Mouse (Mus musculus) liver, adult 2 months (tissue): ENCODE measurements around the gene Mrps5. TPM values are rescaled to one million over a fixed set of nuclear protein-coding genes. Genes with fewer than 3 reads are reported as not detected.
A peak's percentile ranks its signal among the peaks of the same experiment; 100 is the strongest.

ENCODE experiments used
- DNase-seq: peaks from one replicate; pipeline ENCODE4 v3.0.0-alpha.2; 2011; ENCODE audit warnings: low read depth, low spot score; ENCODE audit errors: extremely low read depth
- H3K27ac ChIP-seq: fragments of 200-500 bp; replicated peaks from 2 replicates; pipeline ENCODE4 v1.5.1; 2012; ENCODE audit warnings: low read depth, mild to moderate bottlenecking, control low read depth, inconsistent platforms, low read length; ENCODE audit not compliant: insufficient read depth
- H3K27me3 ChIP-seq: fragments of 200-500 bp; 2 replicates; pipeline ENCODE4 v1.6.1; 2012; ENCODE audit warnings: mild to moderate bottlenecking, moderate library complexity, low read length, inconsistent platforms; ENCODE audit not compliant: control insufficient read depth, insufficient read depth
- H3K36me3 ChIP-seq: fragments of 200-500 bp; 2 replicates; pipeline ENCODE4 v1.6.1; 2012; ENCODE audit warnings: low read length, inconsistent platforms; ENCODE audit not compliant: control insufficient read depth, insufficient read depth
- H3K4me1 ChIP-seq: fragments of 200-500 bp; 2 replicates; pipeline ENCODE4 v1.6.1; 2011; ENCODE audit warnings: low read length; ENCODE audit not compliant: control insufficient read depth, insufficient read depth
- H3K4me3 ChIP-seq: fragments of 200-500 bp; 2 replicates; pipeline ENCODE4 v1.5.1; 2011; ENCODE audit warnings: low read depth, mild to moderate bottlenecking, control low read depth, low read length, moderate library complexity; ENCODE audit not compliant: insufficient read depth
- H3K79me2 ChIP-seq: fragments of 200-500 bp; 2 replicates; pipeline ENCODE4 v1.6.1; 2012; ENCODE audit warnings: inconsistent platforms, mild to moderate bottlenecking, low read length, moderate library complexity; ENCODE audit not compliant: control insufficient read depth, insufficient read depth
- H3K9ac ChIP-seq: fragments of 200-500 bp; 2 replicates; pipeline ENCODE4 v1.6.1; 2012; ENCODE audit warnings: low read depth, mild to moderate bottlenecking, control low read depth, inconsistent platforms, low read length
- CTCF ChIP-seq: fragments of 200-500 bp; IDR thresholded peaks from 2 replicates; pipeline ENCODE4 v1.5.1; 2011; ENCODE audit warnings: low read depth, low read length, control low read depth
- POLR2A ChIP-seq: fragments of 200-500 bp; IDR thresholded peaks from 2 replicates; pipeline ENCODE4 v1.6.1; 2011; ENCODE audit warnings: low read length, control low read depth; ENCODE audit not compliant: insufficient read depth; ENCODE audit errors: extremely low read depth
- WGBS: fragments of 180-500 bp; shearing (Covaris S2); methylation state at CpG from one replicate; pipeline ENCODE4 v1.1.7; 2018; 5-methylcytosine and 5-hydroxymethylcytosine counted together
- polyA plus RNA-seq: library from polyadenylated mRNA; depleted of rRNA; stranded (reverse); fragments of >200 nt; gene quantifications from 2 replicates; pipeline ENCODE4 v1.2.3, GENCODE M21; 2012; rRNA removed
- total RNA-seq: library from RNA; depleted of rRNA; stranded (reverse); fragments of >200 nt; gene quantifications from 2 replicates; pipeline ENCODE4 v1.2.3, GENCODE M21; 2014; rRNA removed

Mrps5 gene
- total RNA-seq (53.2 and 59.9 TPM in 2 replicates), polyA plus RNA-seq (47.1 and 59.8 TPM in 2 replicates)

DNA sequence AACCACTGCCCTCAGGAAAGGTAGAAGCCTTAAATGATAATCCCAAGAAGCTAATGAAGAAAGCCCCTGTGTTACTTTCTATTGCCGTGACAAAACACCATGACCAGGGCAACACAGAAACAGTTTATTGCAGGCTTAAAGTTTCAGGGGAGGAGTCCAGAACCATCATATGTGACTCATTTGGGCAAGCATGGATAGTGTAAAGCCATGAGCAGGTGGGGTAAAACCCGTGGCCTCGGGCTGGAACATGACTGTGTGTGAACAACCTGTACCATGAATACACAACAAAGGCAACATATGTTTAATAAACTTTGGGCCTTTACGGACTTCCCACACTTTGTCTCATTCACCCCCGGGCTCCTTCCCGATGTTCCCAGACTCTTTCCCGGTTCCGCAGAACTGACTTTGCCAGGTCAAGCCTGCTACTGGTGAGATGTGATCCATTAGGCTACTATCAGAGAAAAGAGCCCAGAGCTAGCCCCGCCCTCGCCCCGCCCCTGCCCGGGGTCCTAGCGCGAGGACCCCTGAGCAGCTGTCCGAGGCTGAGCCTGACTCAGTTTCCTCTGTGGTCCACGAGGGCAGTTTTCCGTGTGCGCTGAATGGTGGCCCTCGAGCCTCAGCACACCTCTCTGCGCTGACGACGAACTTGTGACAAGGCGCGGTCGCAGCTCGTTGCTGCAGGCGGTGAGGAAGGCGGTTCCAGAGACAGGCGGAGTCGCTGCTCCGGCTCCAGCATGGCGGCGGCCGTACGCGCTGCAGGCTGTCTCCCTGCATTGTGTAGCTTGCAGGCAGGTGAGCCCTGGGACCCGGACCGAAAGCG, at the start of gene Mrps5, which contains the start of gene Zfp661:
Gene Mrps5, plus strand, starts transcription at position 529 of the 820 bp plus-strand sequence.
Gene Zfp661, minus strand, starts transcription at position 401 of the 820 bp plus-strand sequence.
- TF ChIP-seq CTCF (no peak; the same call in 1 of the 2 replicates), POLR2A (peak; percentile 69)
- no peaks in the 10 kb centered on the region for H3K27me3 ChIP-seq
- 5% methylated on average over 39 of the region's 39 CpGs for WGBS
- H3K4me3 ChIP-seq = peak within 1 kb of the TSS; percentile 76
- no peaks in the 10 kb centered on the region for H3K36me3 ChIP-seq
- peaks cover 14% of the 10 kb centered on the region for H3K4me1 ChIP-seq
- peak; percentile 64 for DNase-seq
- H3K79me2 ChIP-seq = peaks cover 17% of the 10 kb centered on the region; the same call in 1 of the 2 replicates
- peak within 1 kb of the TSS; percentile 87 for H3K27ac ChIP-seq
- peak within 1 kb of the TSS; percentile 90 for H3K9ac ChIP-seq

DNA sequence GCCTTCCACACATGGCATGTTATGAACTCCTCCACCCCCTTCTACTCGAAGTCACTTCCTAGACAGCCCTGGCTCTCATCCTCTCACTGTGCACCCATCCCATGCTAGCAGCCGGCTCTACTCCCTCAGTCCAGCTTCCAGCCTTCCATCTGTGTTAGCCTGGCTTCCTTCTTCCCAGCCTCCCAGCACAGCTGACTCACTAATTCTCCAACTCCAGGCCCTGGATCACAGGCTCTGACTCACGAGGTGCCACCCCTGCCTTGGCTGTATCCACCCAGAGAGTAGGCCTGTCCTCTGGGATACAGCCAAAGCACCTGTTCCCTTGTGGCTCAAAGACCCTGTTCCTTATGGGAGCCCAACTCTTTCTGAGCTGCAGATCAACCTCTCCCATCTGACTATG, 49.5 kb upstream of the Mrps5 start:
- no peak for DNase-seq
- H3K27me3 ChIP-seq = peaks cover 8% of the 10 kb centered on the region; the same call in 1 of the 2 replicates
- WGBS = 64% methylated on average over 3 of the region's 3 CpGs
- no peaks in the 10 kb centered on the region for H3K36me3 ChIP-seq
- no peaks in the 10 kb centered on the region for H3K4me1 ChIP-seq
- H3K4me3 ChIP-seq = no peak overlapping the region
- no peaks in the 10 kb centered on the region for H3K79me2 ChIP-seq
- H3K9ac ChIP-seq = no peak overlapping the region
- TF ChIP-seq CTCF (no peak), POLR2A (no peak)
- H3K27ac ChIP-seq = no peak overlapping the region

DNA sequence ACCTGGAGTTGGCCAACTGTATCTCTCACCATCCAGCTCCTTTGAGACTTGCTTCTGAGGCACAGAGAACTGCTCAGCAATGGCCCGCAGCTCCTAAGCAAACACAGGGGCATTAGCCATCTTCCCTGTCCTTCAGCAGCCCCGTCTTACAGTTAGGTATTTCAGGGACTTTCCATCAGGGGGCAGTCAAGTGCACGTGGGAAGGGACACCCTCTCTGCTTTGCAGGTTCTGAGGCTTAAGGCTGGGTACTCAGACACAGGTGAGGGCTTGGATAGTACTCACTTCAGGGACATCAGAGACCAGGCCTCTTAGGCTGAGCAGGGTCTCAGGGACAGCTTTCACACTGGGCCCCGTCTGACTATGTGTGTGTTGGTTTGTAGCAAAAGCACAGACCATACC, 47.5 kb upstream of the Mrps5 start:
- TF ChIP-seq CTCF = peak; percentile 31; the same call in 1 of the 2 replicates
- no peak for TF ChIP-seq POLR2A
- 24% methylated on average over 4 of the region's 4 CpGs for WGBS
- Histone ChIP-seq H3K36me3 (no peaks in the 10 kb centered on the region), H3K4me1 (no peaks in the 10 kb centered on the region), H3K4me3 (no peak overlapping the region), H3K9ac (no peak overlapping the region), H3K27me3 (peaks cover 8% of the 10 kb centered on the region; the same call in 1 of the 2 replicates), H3K27ac (no peak overlapping the region), H3K79me2 (no peaks in the 10 kb centered on the region)
- DNase-seq = no peak

DNA sequence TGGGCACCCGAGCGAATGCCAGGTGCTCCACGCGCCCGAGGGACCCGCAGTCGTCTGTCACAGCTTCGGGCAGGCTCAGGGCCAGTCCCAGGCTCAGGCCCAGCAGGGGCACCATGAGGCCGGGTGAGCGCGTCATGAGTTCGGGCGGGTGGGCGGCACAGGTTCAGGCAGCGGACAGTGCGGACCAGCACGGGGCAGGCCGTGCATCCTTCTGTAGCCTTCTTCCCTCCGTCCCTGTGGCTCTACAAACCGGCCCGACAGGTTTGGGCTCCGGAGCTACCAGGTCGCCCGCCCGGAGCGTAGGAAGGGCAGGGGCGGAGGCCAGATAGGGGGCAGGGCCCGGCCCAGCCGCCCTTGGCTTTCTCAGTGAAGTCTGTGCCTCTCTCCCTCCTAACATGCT, 45.8 kb upstream of the Mrps5 start, which contains the start of gene Prom2:
Gene Prom2, minus strand, starts transcription at position 283 of the 400 bp plus-strand sequence.
- Histone ChIP-seq H3K27ac (no peak within 1 kb of the TSS), H3K27me3 (peaks cover 8% of the 10 kb centered on the region; the same call in 1 of the 2 replicates), H3K36me3 (no peaks in the 10 kb centered on the region), H3K4me1 (no peaks in the 10 kb centered on the region), H3K79me2 (no peaks in the 10 kb centered on the region), H3K9ac (no peak within 1 kb of the TSS), H3K4me3 (no peak within 1 kb of the TSS)
- 9% methylated on average over 29 of the region's 29 CpGs for WGBS
- TF ChIP-seq POLR2A (no peak), CTCF (no peak)
- no peak for DNase-seq

DNA sequence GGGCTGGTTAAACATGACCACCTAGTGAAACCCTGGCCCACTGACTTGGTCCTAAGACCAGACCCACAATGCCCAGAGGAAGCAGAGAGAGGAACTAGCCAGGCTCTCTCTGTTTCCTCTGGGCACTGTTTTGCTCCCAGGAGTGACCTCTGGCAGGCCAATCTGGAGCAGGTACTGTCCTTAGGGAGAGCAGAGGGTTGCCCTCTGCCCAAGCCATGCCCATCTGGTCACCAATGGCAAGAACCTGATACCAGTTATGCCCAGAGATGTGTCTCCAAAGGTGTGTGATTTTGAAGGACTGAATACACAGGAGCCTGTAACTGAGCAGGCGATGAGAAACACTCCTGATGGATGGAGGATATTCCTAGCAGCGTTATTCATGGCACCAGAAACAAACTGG, 45.3 kb upstream of the Mrps5 start:
- Histone ChIP-seq H3K4me1 (no peaks in the 10 kb centered on the region), H3K9ac (no peak overlapping the region), H3K4me3 (no peak overlapping the region), H3K36me3 (no peaks in the 10 kb centered on the region), H3K27ac (no peak overlapping the region), H3K79me2 (no peaks in the 10 kb centered on the region), H3K27me3 (peaks cover 8% of the 10 kb centered on the region; the same call in 1 of the 2 replicates)
- TF ChIP-seq POLR2A (no peak), CTCF (no peak)
- 73% methylated on average over 2 of the region's 2 CpGs for WGBS
- no peak for DNase-seq
